Mouse (Mus musculus): Measurements from ENCODE around the gene Smyd5.

The Smyd5 gene

GRCm38 (mm10) chr6:85431842-85432431, at the start of gene Smyd5:
TSS of gene Smyd5 (plus strand) at chr6:85431989.
- DNase-seq, result peak; percentile 86 to 87

GRCm38 (mm10) chr6:85382791-85383190, 49.0 kb upstream of the Smyd5 start:
- DNase-seq, result no peak

- no peak for DNase-seq
Observed at GRCm38 (mm10) chr6:85388608-85389007, 43.2 kb upstream of the Smyd5 start.

GRCm38 (mm10) chr6:85391803-85392202, 40.0 kb upstream of the Smyd5 start:
- peak; percentile 42 to 51 for DNase-seq

- DNase-seq, result no peak
Observed at GRCm38 (mm10) chr6:85395360-85395759, 36.4 kb upstream of the Smyd5 start.

- peak; percentile 39 for DNase-seq
Observed at GRCm38 (mm10) chr6:85397165-85397564, 34.6 kb upstream of the Smyd5 start.

GRCm38 (mm10) chr6:85399715-85400114, 32.1 kb upstream of the Smyd5 start:
- DNase-seq, result no peak

GRCm38 (mm10) chr6:85402613-85403012, 29.2 kb upstream of the Smyd5 start:
- DNase-seq, result no peak

GRCm38 (mm10) chr6:85403039-85403438, 28.8 kb upstream of the Smyd5 start:
- DNase-seq, result no peak

GRCm38 (mm10) chr6:85409003-85409402, 22.8 kb upstream of the Smyd5 start:
- DNase-seq, result no peak

- peak; percentile 24 to 25 for DNase-seq
Observed at GRCm38 (mm10) chr6:85410771-85411273, 21.0 kb upstream of the Smyd5 start.

- DNase-seq, result no peak
Observed at GRCm38 (mm10) chr6:85415829-85416228, 16.0 kb upstream of the Smyd5 start.

GRCm38 (mm10) chr6:85419150-85419549, 12.6 kb upstream of the Smyd5 start:
- DNase-seq, result no peak

GRCm38 (mm10) chr6:85423836-85424379, 7.9 kb upstream of the Smyd5 start, which contains the start of gene Noto:
TSS of gene Noto (plus strand) at chr6:85423886.
- no peak for DNase-seq

- no peak for DNase-seq
Observed at GRCm38 (mm10) chr6:85431274-85431841, 431 bp upstream of the Smyd5 start.

- DNase-seq, result no peak
Observed at GRCm38 (mm10) chr6:85433865-85434264, 2.1 kb downstream of the Smyd5 start.

- no peak for DNase-seq
Observed at GRCm38 (mm10) chr6:85436204-85436603, 4.4 kb downstream of the Smyd5 start.

GRCm38 (mm10) chr6:85436631-85437030, 4.8 kb downstream of the Smyd5 start:
- no peak for DNase-seq

- DNase-seq, result no peak
Observed at GRCm38 (mm10) chr6:85441142-85441541, 9.4 kb downstream of the Smyd5 start.

- no peak for DNase-seq
Observed at GRCm38 (mm10) chr6:85443488-85444233, 11.9 kb downstream of the Smyd5 start.

- DNase-seq, result no peak
Observed at GRCm38 (mm10) chr6:85444266-85444965, 12.6 kb downstream of the Smyd5 start.

GRCm38 (mm10) chr6:85445286-85445685, 13.5 kb downstream of the Smyd5 start:
- DNase-seq, result no peak

GRCm38 (mm10) chr6:85447351-85447750, 15.6 kb downstream of the Smyd5 start:
- no peak for DNase-seq

All from thymus, postnatal 36 days (tissue).